Mouse (Mus musculus) common myeloid progenitor, adult 5-6 weeks (primary cell): Measurements from ENCODE around the gene 1810062G17Rik. TPM values are rescaled to one million over a fixed set of nuclear protein-coding genes. Genes with fewer than 3 reads are reported as not detected.

Source experiments
- ATAC-seq: replicated peaks from 2 replicates; pipeline ENCODE4 v1.8.0; 2016; ENCODE audit warnings: low read depth, mild to moderate bottlenecking, moderate TSS enrichment, inconsistent platforms; ENCODE audit not compliant: poor library complexity, severe bottlenecking
- total RNA-seq: library from RNA; stranded (forward); fragments of 200-1000, 187-1606 nt; gene quantifications from 2 replicates; pipeline ENCODE4 v1.2.3, GENCODE M21; 2017

1810062G17Rik gene
- total RNA-seq, 1 experiment from 2014 or later = not detected

DNA sequence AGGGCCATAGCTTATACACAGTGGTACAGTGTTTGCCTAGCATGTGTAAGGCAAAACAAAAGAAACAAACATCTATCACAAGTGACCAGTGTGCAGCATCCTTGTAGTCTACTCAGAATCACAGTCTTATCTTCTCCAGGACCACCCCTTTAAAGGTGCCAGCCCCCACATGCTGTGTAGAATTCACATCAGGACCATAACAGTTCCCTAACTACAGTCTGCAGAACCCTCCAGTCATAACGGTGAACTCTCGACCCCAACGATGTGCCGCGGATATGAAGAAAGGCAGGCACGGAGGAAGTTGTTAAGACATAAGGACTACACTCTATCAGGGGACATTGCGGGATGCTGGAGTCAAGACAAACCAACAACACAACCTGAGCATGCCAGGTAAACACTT, 23.7 kb downstream of the 1810062G17Rik start:
- no peak for ATAC-seq

DNA sequence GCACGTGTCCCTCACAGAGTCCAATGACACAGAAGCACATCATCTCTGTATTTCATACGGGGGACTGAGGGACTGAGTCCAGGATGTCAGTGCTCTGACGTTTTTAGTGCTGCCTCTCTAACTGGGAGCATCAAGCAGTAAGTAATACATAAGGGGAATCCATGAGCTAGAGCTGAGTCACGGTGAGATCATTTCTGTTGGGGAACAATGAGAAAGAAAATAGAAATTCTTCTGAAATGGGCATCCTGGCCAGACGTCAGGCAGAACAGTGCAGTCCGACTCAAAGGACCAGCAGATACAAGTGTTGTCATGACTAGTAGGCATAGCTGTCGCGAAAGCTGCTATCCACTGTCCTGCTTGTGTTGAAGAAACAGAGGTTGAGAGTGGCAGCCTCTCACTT, 25.2 kb downstream of the 1810062G17Rik start:
- no peak for ATAC-seq

DNA sequence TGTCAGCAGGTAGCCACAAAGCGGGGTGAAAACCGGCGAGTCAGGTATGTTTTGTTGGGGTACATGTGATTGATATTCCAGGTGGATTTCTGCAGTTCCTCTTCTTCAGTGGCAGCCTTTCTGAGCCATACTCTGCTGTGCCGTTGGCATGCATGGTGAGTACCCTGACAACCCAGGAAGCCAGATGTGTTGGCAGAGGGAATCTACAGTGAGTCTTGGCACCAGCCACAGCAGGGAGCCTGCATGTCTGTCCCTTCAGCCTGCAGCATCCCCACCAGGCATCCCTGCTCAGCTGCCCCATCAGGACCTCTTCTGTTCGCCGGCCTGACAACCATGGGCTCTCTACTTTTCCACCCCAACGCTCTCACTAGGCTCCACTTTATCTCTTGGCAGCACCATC, 25.8 kb downstream of the 1810062G17Rik start:
- no peak for ATAC-seq

DNA sequence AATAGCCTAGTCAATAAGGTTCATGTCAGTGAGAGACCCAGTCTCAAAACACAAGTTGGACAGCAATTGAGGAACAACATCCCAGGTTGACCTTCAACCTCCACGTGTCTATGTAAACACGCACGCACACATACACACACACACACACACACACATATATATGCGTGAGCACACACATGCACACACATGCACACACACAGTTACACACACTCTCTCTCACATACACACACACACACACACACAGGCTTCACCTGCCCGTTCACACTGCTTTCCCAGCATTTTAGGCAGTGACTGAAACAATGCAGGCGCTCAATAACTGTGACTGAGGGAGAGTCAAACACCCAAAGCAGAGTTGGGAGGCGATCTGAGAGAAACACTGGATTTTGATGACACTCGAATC, 29.6 kb downstream of the 1810062G17Rik start:
- no peak for ATAC-seq

DNA sequence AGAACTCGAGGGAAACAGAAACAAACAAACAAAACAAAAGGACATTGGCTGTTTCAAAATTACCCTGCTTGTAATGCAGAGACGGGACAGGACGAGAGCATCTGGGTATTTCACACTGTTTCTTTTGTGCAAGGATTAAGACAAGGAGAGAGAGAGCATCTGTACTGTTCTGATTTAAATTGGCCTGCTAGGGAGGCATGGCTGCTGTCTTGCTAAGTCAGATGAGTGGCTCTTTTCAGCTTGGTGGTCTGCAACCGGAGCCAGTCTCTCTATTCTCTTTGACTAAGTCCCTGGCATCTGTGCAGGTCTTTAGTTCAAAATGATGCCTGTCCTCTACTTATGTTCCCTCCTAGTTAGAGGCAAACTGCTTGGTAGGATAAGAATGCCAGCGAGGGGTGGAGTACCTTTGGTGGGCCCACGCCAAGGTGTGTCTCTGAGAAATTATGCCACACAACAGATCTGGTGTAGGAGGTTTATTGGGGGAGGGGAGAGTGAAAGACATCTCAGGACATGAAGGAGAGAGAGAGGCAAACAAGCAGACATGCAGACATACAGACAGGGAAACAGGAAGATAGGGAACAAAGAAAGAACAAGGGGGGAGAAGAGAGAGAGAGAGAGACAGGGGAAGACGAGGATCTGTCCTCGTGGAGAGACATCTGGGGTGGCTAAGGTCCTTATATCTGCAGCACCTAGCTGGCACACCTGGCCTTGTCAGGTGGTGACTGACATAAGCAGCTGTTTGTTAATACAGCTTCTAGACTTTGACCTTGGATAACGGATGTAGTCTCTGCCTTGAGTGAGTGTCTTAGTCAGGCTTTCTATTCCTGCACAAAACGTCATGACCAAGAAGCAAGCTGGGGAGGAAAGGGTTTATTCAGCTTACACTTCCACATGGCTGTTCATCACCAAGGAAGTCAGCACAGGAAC, 30.3 kb downstream of the 1810062G17Rik start:
- no peak for ATAC-seq

DNA sequence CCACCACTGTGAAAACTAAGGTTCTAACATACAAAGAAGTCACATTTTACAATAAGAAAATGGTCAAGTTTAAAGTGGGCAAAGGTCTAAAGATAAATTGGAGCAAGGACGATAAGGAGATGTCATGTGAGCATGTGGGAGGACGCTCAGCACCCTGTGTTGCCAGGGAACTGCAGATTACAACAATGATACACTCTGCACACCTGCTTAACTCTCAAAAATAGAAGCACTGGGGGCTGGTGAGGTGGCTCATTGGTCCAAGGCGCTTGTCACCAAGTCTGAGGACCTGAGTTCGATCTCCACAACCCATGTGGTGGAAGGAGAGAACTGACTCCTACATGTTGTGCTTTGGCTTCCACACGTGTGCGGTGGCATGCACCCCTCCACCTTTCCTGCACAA, 35.8 kb downstream of the 1810062G17Rik start:
- no peak for ATAC-seq

DNA sequence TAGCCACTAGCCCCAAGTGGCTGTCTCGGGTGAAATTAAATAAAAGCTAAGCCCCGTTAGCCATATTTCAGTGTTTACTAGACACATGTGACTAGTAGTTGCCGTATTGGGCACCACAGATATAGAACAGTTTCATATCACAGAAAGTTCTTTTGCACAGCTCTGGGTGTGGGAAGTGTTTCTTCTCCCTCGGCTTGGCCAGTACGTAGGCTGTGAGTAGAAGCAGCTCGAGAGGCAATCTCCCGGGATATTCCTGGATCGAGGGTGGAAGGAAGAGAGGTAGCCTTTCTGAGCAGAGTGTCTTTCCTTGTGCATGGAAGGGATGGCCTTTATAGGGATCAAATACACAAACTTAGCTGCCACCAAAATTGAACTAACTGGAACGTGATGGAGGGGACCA, 40.5 kb downstream of the 1810062G17Rik start:
- ATAC-seq = no peak

DNA sequence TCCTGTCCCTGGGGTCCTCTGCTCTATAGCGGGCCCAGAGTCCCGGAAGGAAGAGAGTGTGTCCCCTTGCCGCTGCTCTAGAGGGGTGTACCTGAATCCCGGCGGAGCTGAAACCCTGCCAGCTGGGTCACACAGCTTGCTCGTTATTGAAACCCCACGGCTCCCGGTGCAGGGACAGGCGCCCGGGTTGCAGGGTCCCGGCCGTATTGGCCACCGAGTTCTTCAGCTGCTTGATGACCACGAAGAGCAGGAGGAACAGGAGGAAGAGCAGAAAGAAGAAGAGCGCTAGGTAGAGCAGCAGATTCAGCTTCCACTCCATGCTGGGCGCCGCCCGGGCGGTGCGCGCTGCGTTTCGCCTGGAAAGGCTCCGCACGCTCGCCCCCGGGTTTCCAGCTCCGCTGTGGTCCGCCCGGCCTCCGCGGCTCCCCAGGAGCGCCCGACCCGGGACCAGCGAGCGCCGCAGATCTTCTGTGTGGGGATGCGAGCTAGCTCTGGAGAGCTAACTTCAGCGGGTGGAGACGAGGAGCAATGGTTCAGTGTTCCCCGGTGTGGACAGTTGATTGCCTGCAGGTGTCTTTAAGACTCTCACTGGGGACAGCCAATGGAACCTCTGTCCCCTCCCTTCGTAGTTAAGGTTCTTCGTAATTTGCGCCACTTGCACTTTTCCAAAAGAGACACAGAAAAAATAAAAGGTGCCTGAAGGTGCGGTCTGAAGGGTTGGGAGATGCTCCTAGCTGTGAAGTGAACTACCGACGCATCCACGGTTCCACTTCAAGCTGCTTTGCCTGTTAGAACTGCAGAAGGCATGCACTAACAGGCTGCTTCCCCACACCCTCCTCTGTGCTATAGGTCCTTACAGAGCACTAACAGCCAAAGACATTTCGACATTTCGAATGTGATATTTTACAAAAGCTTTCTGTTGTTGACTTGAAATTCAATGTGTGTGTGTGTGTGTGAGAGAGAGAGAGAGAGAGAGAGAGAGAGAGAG, 45.6 kb downstream of the 1810062G17Rik start, which contains the start of gene Gm11549:
Gene Gm11549 (minus strand): TSS at position 741 of the 988 bp plus-strand sequence.
- ATAC-seq = peak; percentile 45; the same call in 1 of the 2 replicates

DNA sequence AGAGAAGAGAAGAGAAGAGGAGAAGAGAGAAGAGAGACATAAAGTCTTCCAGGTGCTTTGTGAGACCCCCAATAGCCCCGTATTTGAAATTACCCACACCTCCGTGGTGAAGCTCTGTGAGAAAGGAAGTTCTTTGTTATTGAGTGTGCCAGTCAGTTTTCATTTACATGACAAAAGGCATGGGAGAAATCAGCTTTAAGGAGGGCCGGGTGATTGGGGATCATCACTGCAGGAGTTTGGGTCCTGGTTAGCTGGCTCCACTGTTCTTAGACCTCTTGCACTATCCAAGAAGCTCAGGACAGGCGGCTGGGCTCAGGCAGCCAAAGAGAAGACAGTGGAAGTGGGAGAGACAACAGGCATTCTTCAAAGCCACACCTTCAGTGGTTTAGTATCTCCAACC, 46.4 kb downstream of the 1810062G17Rik start:
- ATAC-seq = no peak

DNA sequence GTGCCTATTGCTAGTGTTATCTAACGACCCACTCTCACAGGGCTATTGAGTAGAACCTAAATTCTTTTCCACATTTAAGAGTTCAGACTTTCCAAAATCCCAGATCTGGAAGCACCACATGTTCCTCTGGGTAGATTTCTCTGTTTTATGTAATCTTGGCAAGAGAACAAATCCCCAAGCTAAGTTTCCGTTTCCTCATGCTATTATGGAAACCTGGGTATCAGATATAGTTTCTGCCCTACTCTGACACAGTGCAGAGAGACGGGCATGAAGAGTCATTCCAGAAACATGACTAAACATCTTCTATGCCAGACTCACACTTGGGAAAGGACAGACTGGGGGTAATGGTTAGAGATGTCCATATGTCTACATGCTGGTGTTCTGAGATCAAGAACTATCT, 48.7 kb downstream of the 1810062G17Rik start:
- ATAC-seq = no peak

DNA sequence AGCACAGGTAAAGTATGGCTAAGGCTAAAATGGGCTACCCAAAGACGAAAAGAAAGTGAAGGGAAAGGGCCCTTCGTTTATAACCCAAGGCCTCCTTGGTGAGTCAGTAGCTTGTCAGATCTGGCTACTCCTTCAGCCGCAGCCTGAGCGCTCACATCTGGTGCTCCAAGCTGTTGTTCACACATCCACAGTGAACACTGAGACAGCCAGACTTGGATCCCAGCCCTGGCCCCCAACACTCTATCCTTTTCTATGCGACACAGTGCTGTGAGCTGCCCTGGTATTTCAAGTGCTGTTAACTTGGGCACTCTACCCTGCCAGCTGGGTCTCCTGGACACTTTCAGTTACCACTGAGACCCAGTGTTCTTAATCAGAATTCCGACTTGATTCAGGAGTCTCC, 54.6 kb downstream of the 1810062G17Rik start:
- no peak for ATAC-seq

DNA sequence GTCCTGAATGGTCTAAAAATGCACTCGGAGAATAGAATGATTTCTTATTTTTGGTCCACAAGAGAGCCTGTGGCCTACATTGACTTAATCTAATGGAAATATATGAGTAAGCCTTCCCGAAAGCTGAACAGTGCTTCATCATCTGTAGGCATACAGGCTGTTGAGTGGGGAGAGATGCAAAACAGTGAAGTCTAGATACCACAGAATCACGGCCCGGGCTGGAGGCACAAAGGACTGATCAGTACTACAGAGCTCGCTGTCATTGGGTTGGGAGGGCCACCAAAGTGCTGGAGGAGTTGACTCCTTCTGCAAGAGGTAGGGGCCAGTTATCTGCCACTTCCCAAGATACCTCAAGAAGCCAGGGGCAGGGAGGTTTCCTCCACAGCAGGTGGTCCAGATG, 55.0 kb downstream of the 1810062G17Rik start:
- no peak for ATAC-seq

DNA sequence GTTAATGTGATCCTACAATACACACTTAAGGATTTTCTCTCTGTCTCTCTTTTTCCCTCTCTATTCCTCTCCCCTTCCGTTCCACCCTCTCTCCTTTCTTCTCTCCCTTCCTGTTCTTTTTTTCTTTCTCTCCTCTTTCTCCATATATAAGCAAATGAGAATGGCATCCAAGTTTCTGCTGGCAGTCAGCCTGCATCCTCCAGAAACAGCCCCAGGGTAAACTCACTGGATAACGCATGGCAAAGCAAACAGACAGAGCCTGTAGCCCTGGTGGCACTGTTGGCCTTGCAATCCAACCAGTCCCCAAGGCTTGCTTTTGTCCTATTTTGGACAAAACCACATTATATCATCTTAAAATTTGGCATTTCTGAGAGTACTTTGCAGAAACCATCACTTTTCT, 55.5 kb downstream of the 1810062G17Rik start:
- ATAC-seq = no peak

Other genes starting within 250 kb of the 1810062G17Rik start
- 54.6 and 60.2 TPM in 2 replicates for gene Anxa5, start within 50 bp of the 1810062G17Rik start, total RNA-seq
- not detected in 2 replicates for gene Gm11549, start 45.9 kb downstream of the 1810062G17Rik start, total RNA-seq
- 109 and 152 TPM in 2 replicates for gene Exosc9, start 76.7 kb downstream of the 1810062G17Rik start, total RNA-seq
- 214 and 216 TPM in 2 replicates for gene Ccna2, start 96.2 kb downstream of the 1810062G17Rik start, total RNA-seq
- gene Bbs7, start 137.5 kb downstream of the 1810062G17Rik start, total RNA-seq = 3.2 and 6.3 TPM in 2 replicates
- not detected in 2 replicates for gene Trpc3, start 214.2 kb downstream of the 1810062G17Rik start, total RNA-seq